Mouse (Mus musculus): ENCODE results near the gene Tnf. TPM values are rescaled to one million over a fixed set of nuclear protein-coding genes. Genes with fewer than 3 reads are reported as not detected.

The Tnf gene
- total and polyA plus RNA-seq, 3 experiments, result 18.8 to 25.2 (median 20.8) TPM

DNA sequence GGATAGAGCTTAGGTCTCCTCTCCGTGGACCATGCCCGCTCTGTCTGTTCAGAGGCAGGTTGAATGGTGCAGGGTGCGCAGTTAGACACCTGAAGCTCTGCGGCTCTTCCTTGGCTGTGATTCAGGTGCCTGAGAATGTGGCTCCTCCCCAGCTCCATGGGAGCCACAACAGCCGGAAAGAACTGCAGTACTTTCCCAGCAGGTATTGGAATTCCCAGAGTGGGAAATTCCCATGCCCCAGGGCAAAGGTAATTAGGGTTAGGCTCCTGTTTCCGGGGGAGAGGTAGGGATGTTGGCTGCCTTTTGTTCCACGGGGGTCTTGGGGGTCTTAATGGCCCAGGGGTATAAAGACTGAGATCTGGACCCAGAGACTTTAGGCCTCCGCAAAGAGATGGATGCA lies 2.9 kb downstream of the Tnf start:
- Histone ChIP-seq H3K9me3 (replicated peaks; ENCODE audit: low read length) (no peaks in the 10 kb centered on the region), H3K27me3 (replicated peaks) (no peaks in the 10 kb centered on the region), H3K4me3 (replicated peaks in 1 of 3; ENCODE audit: low read depth in 2 of 3, low read length in 2 of 3, poor library complexity in 1 of 3) (peak overlapping the region in 1 of 3 experiments; percentile 73), H3K4me2 (ENCODE audit: insufficient read depth, low read depth, poor library complexity, severe bottlenecking) (peak overlapping the region; percentile 95), H3K27ac (ENCODE audit: insufficient read depth, low read depth) (peak overlapping the region; percentile 18; the same call in 1 of the 2 replicates), H3K36me3 (replicated peaks in 1 of 2; ENCODE audit: control insufficient read depth in 1 of 2, insufficient read depth in 1 of 2, low read length in 1 of 2) (peaks cover 3 to 15% of the 10 kb centered on the region in 2 experiments), H3K4me1 (ENCODE audit: control insufficient read depth in 1 of 2, insufficient read depth in 2 of 2) (peaks cover 11 to 43% of the 10 kb centered on the region in 2 experiments), H3K79me2 (replicated peaks; ENCODE audit: control insufficient read depth, extremely low read depth, insufficient read depth, poor library complexity, severe bottlenecking) (peaks cover 28% of the 10 kb centered on the region), H3K9ac (ENCODE audit: insufficient read depth, low read depth) (no peak overlapping the region)
- DNase-seq (ENCODE audit: extremely low read depth), result no peak
- in situ Hi-C loops (cut with MboI; ENCODE audit: low pct_ligation_motif_present, low pct_unique_long_range_greater_than_20kb, low sequenced_read_pairs) (no loop called here), dilution Hi-C loops (cut with MboI; ENCODE audit: extremely low pct_ligation_motif_present, extremely low pct_unique_long_range_greater_than_20kb, low sequenced_read_pairs) (no loop called here)
- TF ChIP-seq SMC3 (IDR thresholded peaks at IDR 0.05; ENCODE audit: low read depth, low read length) (no peak), HCFC1 (IDR thresholded peaks at IDR 0.05; ENCODE audit: low read depth, low read length) (no peak), POLR2A (IDR thresholded peaks at IDR 0.05; ENCODE audit: low read depth, low read length) (peak; percentile 47; the same call in 1 of the 2 replicates), USF2 (conservative IDR thresholded peaks at IDR 0.05; ENCODE audit: low read depth, low read length) (no peak)

- Histone ChIP-seq H3K27me3 (replicated peaks) (no peaks in the 10 kb centered on the region), H3K79me2 (replicated peaks; ENCODE audit: control insufficient read depth, extremely low read depth, insufficient read depth, poor library complexity, severe bottlenecking) (peaks cover 28% of the 10 kb centered on the region)
Measured at GRCm38 (mm10) chr17:35198029-35198428, 3.8 kb downstream of the Tnf start.

DNA sequence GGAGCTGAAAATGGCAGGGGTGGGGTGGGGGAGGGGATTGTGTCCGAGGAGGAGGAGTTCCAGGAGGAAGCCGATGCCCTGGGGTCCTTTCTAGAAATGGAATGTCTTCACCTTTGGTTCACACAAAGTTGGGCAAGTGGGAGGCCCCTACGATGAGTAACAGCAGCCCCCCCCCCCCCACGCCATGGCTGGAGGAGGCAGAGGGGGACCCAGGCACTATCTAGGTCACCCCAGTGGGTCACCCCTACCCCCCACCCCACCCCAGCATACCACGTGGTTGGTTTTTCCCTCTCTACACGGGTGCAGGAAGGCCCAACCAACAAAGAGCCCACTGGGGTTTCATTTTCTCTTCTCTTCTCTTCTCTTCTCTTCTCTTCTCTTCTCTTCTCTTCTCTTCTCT lies 4.7 kb downstream of the Tnf start:
- H3K4me1 ChIP-seq (ENCODE audit: control insufficient read depth in 1 of 2, insufficient read depth in 2 of 2), result peaks cover 19 to 39% of the 10 kb centered on the region in 2 experiments
- H3K9me3 ChIP-seq (replicated peaks; ENCODE audit: low read length), result no peaks in the 10 kb centered on the region
- H3K36me3 ChIP-seq (replicated peaks in 1 of 2; ENCODE audit: control insufficient read depth in 1 of 2, insufficient read depth in 1 of 2, low read length in 1 of 2), result peaks cover 3 to 15% of the 10 kb centered on the region in 2 experiments
- peak overlapping the region; percentile 71 for H3K9ac ChIP-seq (ENCODE audit: insufficient read depth, low read depth)
- H3K27me3 ChIP-seq (replicated peaks), result no peaks in the 10 kb centered on the region
- H3K27ac ChIP-seq (ENCODE audit: insufficient read depth, low read depth), result peak overlapping the region; percentile 56; the same call in 1 of the 2 replicates
- TF ChIP-seq ETS1 (conservative IDR thresholded peaks at IDR 0.05; ENCODE audit: low read depth, low read length), result 0 out of 2 replicates have a peak, but pooled peaks have one; percentile 11
- TF ChIP-seq MXI1 (IDR thresholded peaks at IDR 0.05; ENCODE audit: low read depth, low read length), result no peak
- no peak for TF ChIP-seq NELFE (IDR thresholded peaks at IDR 0.05; ENCODE audit: low read depth, low read length)
- peak; percentile 35 for TF ChIP-seq USF1 (IDR thresholded peaks at IDR 0.05; ENCODE audit: low read depth, low read length)
- TF ChIP-seq SMC3 (IDR thresholded peaks at IDR 0.05; ENCODE audit: low read depth, low read length), result no peak
- TF ChIP-seq IRF4 (IDR thresholded peaks at IDR 0.05; ENCODE audit: low read depth, low read length), result no peak
- TF ChIP-seq MAX (IDR thresholded peaks at IDR 0.05; ENCODE audit: low read length), result peak; percentile 66; the same call in 1 of the 2 replicates
- peak; percentile 45 for TF ChIP-seq BHLHE40 (IDR thresholded peaks at IDR 0.05; ENCODE audit: low read depth, low read length)
- TF ChIP-seq EP300 (IDR thresholded peaks at IDR 0.05; ENCODE audit: low read length), result no peak
- TF ChIP-seq MAZ (IDR thresholded peaks at IDR 0.05; ENCODE audit: low read depth, low read length), result peak; percentile 62; the same call in 1 of the 2 replicates
- no peak for TF ChIP-seq GABPA (IDR thresholded peaks at IDR 0.05; ENCODE audit: insufficient replicate concordance, low read depth, low read length)
- no peak for TF ChIP-seq MEF2A (IDR thresholded peaks at IDR 0.05; ENCODE audit: borderline replicate concordance, low read depth, low read length)
- TF ChIP-seq ELF1 (IDR thresholded peaks at IDR 0.05; ENCODE audit: low read depth, low read length), result no peak
- TF ChIP-seq CHD2 (IDR thresholded peaks at IDR 0.05; ENCODE audit: low read length), result peak; percentile 78
- dilution Hi-C loops (cut with MboI; ENCODE audit: extremely low pct_ligation_motif_present, extremely low pct_unique_long_range_greater_than_20kb, low sequenced_read_pairs), result no loop called here
- DNase-seq (ENCODE audit: extremely low read depth), result no peak
- peak overlapping the region; percentile 92 for H3K4me2 ChIP-seq (ENCODE audit: insufficient read depth, low read depth, poor library complexity, severe bottlenecking)
- peak overlapping the region in 1 of 3 experiments; percentile 60 for H3K4me3 ChIP-seq (replicated peaks in 1 of 3; ENCODE audit: low read depth in 2 of 3, low read length in 2 of 3, poor library complexity in 1 of 3)
- H3K79me2 ChIP-seq (replicated peaks; ENCODE audit: control insufficient read depth, extremely low read depth, insufficient read depth, poor library complexity, severe bottlenecking), result peaks cover 28% of the 10 kb centered on the region
- in situ Hi-C loops (cut with MboI; ENCODE audit: low pct_ligation_motif_present, low pct_unique_long_range_greater_than_20kb, low sequenced_read_pairs), result no loop called here

More at GRCm38 (mm10) chr17:35198029-35198428, 3.8 kb downstream of the Tnf start:
- no peak overlapping the region for H3K9ac ChIP-seq (ENCODE audit: insufficient read depth, low read depth)
- H3K36me3 ChIP-seq (replicated peaks in 1 of 2; ENCODE audit: control insufficient read depth in 1 of 2, insufficient read depth in 1 of 2, low read length in 1 of 2), result peaks cover 3 to 15% of the 10 kb centered on the region in 2 experiments
- peak overlapping the region; percentile 73 for H3K27ac ChIP-seq (ENCODE audit: insufficient read depth, low read depth)
- in situ Hi-C loops (cut with MboI; ENCODE audit: low pct_ligation_motif_present, low pct_unique_long_range_greater_than_20kb, low sequenced_read_pairs) (no loop called here), dilution Hi-C loops (cut with MboI; ENCODE audit: extremely low pct_ligation_motif_present, extremely low pct_unique_long_range_greater_than_20kb, low sequenced_read_pairs) (no loop called here)
- DNase-seq (ENCODE audit: extremely low read depth), result no peak
- no peaks in the 10 kb centered on the region for H3K9me3 ChIP-seq (replicated peaks; ENCODE audit: low read length)
- H3K4me1 ChIP-seq (ENCODE audit: control insufficient read depth in 1 of 2, insufficient read depth in 2 of 2), result peaks cover 18 to 43% of the 10 kb centered on the region in 2 experiments
- no peak overlapping the region for H3K4me2 ChIP-seq (ENCODE audit: insufficient read depth, low read depth, poor library complexity, severe bottlenecking)
- no peak overlapping the region for H3K4me3 ChIP-seq (replicated peaks in 1 of 3; ENCODE audit: low read depth in 2 of 3, low read length in 2 of 3, poor library complexity in 1 of 3)
- TF ChIP-seq MEF2A (IDR thresholded peaks at IDR 0.05; ENCODE audit: borderline replicate concordance, low read depth, low read length), result no peak
- no peak for TF ChIP-seq MAFK (IDR thresholded peaks at IDR 0.05; ENCODE audit: insufficient replicate concordance, low read length)
- no peak for TF ChIP-seq ELF1 (IDR thresholded peaks at IDR 0.05; ENCODE audit: low read depth, low read length)
- no peak for TF ChIP-seq CTCF (conservative IDR thresholded peaks at IDR 0.05 in 1 of 2, IDR thresholded peaks at IDR 0.05 in 1 of 2; ENCODE audit: low read depth in 2 of 2, low read length in 2 of 2)
- TF ChIP-seq E2F4 (IDR thresholded peaks at IDR 0.05; ENCODE audit: insufficient replicate concordance, low read depth, low read length), result no peak
- no peak for TF ChIP-seq EP300 (IDR thresholded peaks at IDR 0.05; ENCODE audit: low read length)
- TF ChIP-seq GABPA (IDR thresholded peaks at IDR 0.05; ENCODE audit: insufficient replicate concordance, low read depth, low read length), result no peak
- TF ChIP-seq BHLHE40 (IDR thresholded peaks at IDR 0.05; ENCODE audit: low read depth, low read length), result no peak
- TF ChIP-seq JUN (IDR thresholded peaks at IDR 0.05; ENCODE audit: insufficient read depth, low read depth, low read length), result no peak
- TF ChIP-seq POLR2AphosphoS2 (IDR thresholded peaks at IDR 0.05; ENCODE audit: low read depth, low read length), result no peak
- no peak for TF ChIP-seq MXI1 (IDR thresholded peaks at IDR 0.05; ENCODE audit: low read depth, low read length)
- no peak for TF ChIP-seq IRF4 (IDR thresholded peaks at IDR 0.05; ENCODE audit: low read depth, low read length)
- no peak for TF ChIP-seq MAZ (IDR thresholded peaks at IDR 0.05; ENCODE audit: low read depth, low read length)
- no peak for TF ChIP-seq NRF1 (IDR thresholded peaks at IDR 0.05; ENCODE audit: low read depth, low read length)
- no peak for TF ChIP-seq PAX5 (IDR thresholded peaks at IDR 0.05; ENCODE audit: low read length)
- TF ChIP-seq ZNF384 (IDR thresholded peaks at IDR 0.05; ENCODE audit: low read depth, low read length), result no peak

All from CH12.LX (cell line).